Mouse (Mus musculus): ENCODE results near the gene Slc35e3. TPM values are rescaled to one million over a fixed set of nuclear protein-coding genes. Genes with fewer than 3 reads are reported as not detected.
A peak's percentile ranks its signal among the peaks of the same experiment; 100 is the strongest.

The Slc35e3 gene
- total RNA-seq (2022), result 1 to 10 TPM; 4.1 to 4.7 (median 4.4) TPM

GRCm38 (mm10) chr10:117746297-117746883 is at the start of gene Slc35e3:
Gene Slc35e3, minus strand, starts transcription at chr10:117746365.
- DNase-seq (ENCODE audit: low spot score in 2 of 2), result peak; percentile 87 to 93

- no peak for DNase-seq (ENCODE audit: low spot score in 2 of 2)
Measured at GRCm38 (mm10) chr10:117795206-117795605, 49.0 kb upstream of the Slc35e3 start.

- DNase-seq (ENCODE audit: low spot score in 2 of 2), result no peak
Measured at GRCm38 (mm10) chr10:117793436-117794030, 47.4 kb upstream of the Slc35e3 start.

- peak; percentile 100 for DNase-seq (ENCODE audit: low spot score in 2 of 2)
Measured at GRCm38 (mm10) chr10:117792141-117793091, 46.3 kb upstream of the Slc35e3 start, which contains the start of gene Nup107. Gene Nup107, minus strand, starts transcription at chr10:117792705.

- DNase-seq (ENCODE audit: low spot score in 2 of 2), result no peak
Measured at GRCm38 (mm10) chr10:117791171-117791470, 45.0 kb upstream of the Slc35e3 start.

- no peak for DNase-seq (ENCODE audit: low spot score in 2 of 2)
Measured at GRCm38 (mm10) chr10:117790421-117791170, 44.4 kb upstream of the Slc35e3 start.

GRCm38 (mm10) chr10:117790011-117790410 is 43.8 kb upstream of the Slc35e3 start:
- DNase-seq (ENCODE audit: low spot score in 2 of 2), result no peak

- no peak for DNase-seq (ENCODE audit: low spot score in 2 of 2)
Measured at GRCm38 (mm10) chr10:117784646-117785045, 38.5 kb upstream of the Slc35e3 start.

GRCm38 (mm10) chr10:117783786-117784420 is 37.7 kb upstream of the Slc35e3 start:
- DNase-seq (ENCODE audit: low spot score in 2 of 2), result no peak

- DNase-seq (ENCODE audit: low spot score in 2 of 2), result no peak
Measured at GRCm38 (mm10) chr10:117782491-117783260, 36.5 kb upstream of the Slc35e3 start.

GRCm38 (mm10) chr10:117782056-117782455 is 35.9 kb upstream of the Slc35e3 start:
- no peak for DNase-seq (ENCODE audit: low spot score in 2 of 2)

- no peak for DNase-seq (ENCODE audit: low spot score in 2 of 2)
Measured at GRCm38 (mm10) chr10:117781021-117781725, 35.0 kb upstream of the Slc35e3 start.

GRCm38 (mm10) chr10:117780306-117780911 is 34.2 kb upstream of the Slc35e3 start:
- DNase-seq (ENCODE audit: low spot score in 2 of 2), result no peak

- no peak for DNase-seq (ENCODE audit: low spot score in 2 of 2)
Measured at GRCm38 (mm10) chr10:117779581-117780305, 33.6 kb upstream of the Slc35e3 start.

GRCm38 (mm10) chr10:117778951-117779350 is 32.8 kb upstream of the Slc35e3 start:
- DNase-seq (ENCODE audit: low spot score in 2 of 2), result no peak

GRCm38 (mm10) chr10:117778328-117778910 is 32.3 kb upstream of the Slc35e3 start:
- DNase-seq (ENCODE audit: low spot score in 2 of 2), result no peak

- no peak for DNase-seq (ENCODE audit: low spot score in 2 of 2)
Measured at GRCm38 (mm10) chr10:117777501-117778327, 31.5 kb upstream of the Slc35e3 start.

Data from gastrocnemius, adult 8-10 months (tissue).